Mouse (Mus musculus) brain, adult 2 months (tissue): ENCODE measurements around the gene Ap4m1.
A peak's percentile ranks its signal among the peaks of the same experiment; 100 is the strongest.
"Not testable (repeated sequence)": the region's sequence is repeated elsewhere in the genome, so short reads cannot be mapped to it uniquely, and the experiment has no call there.

Experiments
- DNase-seq: peaks from one replicate; pipeline ENCODE4 v3.0.0; 2011; ENCODE audit warnings: low read depth, low spot score

Ap4m1 gene

DNA sequence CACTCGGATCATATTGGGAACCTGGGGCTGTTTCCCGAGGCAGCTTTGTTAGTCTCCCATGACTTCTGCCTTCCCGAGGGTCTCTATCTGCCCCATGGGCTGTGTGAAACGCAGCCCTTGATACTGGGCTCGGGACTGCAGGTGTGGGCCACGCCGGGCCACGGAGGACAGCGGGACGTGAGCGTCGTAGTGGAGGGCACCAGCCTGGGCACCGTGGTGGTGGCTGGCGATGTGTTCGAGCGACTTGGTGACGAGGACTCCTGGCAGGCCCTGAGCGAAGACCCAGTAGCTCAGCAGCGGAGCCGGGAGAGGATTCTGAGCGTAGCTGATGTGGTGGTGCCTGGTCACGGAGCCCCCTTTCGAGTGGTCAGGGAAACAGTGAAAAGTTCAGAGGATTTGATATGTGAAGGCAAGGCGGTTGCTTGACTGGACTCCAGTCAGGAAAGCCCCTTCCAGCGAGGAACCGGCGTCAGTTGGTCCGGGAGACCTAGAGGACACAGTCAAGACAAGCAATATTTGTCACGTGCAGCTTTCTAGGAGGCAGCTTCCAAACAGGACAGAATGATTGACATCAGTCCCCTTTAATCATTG lies 23.0 kb downstream of the Ap4m1 start:
- DNase-seq = peak; percentile 66

DNA sequence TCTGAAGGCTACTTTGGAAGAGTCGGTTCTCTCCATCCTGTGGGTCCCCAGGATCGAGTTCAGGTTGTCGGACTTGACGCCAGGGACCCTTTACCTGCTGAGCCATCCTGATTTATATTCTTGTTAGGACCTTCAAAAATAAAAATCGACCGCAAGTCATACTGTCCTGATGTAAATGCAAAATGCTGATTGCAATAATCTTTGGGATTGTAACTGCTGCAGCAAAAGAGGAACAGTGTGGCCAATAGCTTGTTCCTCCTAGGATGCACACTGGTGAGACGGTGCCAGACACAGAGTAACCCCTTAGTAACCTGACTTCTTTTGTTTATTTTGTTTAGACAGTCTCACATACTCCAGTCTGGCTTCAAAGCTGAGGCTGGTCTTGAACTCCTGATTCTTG lies 23.7 kb downstream of the Ap4m1 start:
- DNase-seq = peak; percentile 22

DNA sequence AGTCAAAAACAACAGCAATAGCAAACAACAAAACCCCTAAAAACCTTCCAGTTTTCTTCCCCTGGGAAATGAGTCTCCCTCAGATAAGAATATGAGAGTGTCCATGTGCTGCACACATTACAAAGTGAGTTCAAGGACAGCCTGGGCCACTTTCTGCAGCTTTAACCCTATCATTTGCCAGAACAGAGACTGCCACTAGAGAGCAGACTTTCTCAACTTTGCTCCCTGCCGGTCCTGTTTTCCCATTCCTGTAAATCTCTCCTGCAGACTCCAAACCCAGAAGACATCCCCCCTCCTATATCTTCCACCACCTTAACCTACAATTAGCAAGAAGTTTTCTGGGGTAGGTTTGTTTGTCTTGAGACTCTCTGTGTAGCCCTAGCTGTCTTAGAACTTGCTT lies 27.8 kb downstream of the Ap4m1 start:
- peak; percentile 55 for DNase-seq

DNA sequence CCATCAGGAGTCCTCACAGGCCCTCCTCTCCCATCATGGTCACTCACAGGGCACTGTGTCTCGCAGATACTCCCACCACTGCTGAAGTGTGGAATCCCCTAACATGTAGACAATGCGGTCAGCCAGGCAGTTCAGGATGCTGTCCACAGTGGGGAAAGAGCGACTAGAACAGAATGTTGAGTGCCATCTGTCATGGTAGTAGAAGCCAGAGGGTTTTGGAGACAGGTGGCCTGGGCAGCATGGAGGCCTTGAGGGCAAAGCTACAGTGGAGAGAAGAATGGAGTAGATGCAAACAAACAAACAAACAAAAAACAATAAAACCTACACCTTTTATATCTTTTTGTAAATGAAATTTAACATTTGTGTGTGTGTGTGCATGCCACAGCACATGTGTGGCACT lies 30.3 kb downstream of the Ap4m1 start:
- DNase-seq = peak; percentile 45

DNA sequence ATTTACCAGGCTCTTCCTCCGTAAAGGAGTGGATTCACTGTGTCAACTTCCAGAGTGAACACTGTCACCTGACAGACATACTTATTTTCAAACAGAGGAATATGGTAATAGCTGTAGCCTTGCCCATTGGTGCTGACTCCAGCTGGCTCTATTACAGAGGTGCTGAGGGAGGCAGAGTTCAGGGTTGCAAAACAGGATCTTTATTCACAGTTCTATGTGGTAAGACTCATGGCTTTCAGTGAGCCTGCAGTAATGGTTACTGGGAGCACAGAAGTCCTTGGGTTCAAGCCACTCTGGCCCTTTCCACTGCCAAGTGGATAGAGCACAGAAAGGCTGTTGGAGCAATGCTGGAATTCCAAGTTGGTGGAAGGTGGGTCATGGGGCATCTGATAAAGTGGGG lies 35.5 kb downstream of the Ap4m1 start:
- DNase-seq = no peak

DNA sequence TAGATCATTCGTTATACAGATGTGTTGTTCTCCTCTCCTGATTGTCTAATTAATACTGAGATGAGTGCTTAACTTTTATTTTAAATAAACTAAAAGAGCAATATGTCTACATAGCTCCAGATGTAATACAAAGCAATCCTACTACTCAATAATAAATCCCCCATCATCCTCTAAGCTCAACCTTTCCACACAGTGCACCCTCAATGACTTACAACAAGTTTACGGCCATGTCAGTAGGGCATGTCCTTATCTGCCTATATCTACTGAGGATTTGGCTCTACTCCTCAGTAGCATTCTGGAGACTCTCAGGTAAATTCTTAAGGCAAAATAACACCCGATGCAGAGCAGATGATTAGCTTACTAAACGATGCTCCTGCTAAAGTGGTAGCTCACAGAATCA lies 36.1 kb downstream of the Ap4m1 start:
- DNase-seq = no peak

DNA sequence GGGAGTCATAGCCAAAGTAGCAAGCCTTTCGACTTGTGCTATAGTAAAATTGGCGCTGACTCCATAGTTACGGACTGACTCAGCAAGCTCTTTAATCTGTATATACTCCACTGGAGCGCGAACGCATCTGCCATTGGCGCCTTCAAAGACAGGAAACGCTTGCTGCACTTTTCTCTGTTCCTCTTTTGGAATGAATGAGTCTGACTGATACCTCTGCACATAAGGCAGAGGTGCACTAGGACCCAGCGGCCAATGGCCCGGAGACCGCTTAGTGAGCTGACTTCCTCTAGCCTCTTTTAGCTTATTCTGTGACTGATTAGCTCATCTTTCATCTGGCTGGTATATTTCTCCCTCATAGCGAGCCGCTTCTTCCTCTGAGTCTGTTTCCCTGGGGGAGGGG lies 44.8 kb downstream of the Ap4m1 start:
- DNase-seq = not testable (repeated sequence)

DNA sequence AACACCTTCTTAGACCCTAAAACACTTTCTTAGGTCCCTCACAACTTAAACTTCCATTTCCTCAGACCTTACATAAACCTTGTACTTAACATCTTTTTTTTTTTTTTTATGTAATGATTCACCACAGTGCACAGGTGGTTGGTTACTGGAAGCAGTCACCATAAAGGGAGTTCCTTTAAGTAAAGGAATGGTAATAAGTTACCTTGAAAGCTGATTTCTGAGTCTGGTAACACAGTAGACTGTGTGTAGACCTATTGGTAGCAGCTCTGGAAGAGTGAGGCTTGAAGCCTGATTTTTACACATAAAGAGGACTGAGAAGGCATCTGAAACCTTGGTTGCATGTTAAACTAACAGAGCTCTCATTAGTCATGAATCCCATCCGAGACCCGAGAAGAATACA lies 48.1 kb downstream of the Ap4m1 start:
- DNase-seq = no peak

DNA sequence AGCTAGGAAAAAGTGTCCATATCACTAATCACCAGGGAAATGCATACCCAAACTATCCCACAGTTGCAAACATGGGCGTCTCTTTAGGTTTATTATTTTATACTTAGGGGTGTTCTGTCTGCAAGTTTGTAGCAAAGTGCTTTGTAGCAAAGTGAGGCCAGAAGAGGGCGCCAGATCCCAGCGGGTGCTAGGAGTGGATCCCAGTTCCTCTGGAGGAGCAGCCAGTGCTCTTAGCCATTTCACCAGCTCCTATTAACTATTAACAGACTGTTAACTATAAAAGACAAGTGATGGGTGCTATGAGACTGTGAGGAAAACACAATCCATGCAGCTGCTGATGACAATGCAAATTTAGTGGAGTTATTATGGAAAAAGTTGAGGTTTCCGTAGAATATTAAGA lies 50.3 kb downstream of the Ap4m1 start:
- peak; percentile 81 for DNase-seq

DNA sequence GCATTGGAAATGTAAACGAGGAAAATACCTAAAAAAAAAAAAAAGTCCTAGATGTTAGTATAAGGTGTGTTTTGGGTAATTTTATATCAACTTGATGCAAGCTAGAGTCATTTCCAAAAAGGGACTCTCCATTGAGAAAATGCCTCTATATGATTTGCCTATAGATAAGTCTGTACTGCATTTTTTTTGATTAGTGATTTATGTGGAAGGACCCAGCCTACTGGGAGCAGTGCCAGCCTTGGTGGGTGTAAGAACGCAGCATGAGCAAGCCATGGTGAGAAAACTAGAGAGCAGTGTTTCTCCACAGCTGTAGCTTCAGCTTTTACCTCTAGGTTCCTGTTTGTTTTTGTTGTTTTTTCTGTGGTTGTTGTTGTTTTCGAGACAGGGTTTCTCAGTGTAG lies 51.5 kb downstream of the Ap4m1 start:
- peak; percentile 10 for DNase-seq

DNA sequence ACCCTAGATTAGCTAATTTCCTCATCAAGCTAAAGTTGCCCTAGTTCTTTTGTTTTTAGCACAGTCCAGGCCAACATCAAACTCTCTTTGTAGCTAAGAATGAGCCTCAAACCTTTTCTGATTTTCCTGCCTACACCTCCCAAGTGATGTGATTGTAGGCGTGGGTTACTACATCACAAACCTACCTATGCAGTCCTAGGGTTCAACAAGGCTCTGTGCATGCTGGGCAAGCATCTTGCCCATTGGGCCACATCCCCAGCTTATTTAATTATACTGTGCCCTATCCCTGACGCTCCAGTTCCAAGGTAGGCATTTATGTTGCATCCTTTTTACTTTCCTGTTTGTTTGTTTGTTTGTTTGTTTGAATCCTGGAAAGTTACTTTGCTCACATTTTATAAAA lies 53.9 kb downstream of the Ap4m1 start, which contains the start of gene Nxpe5:
Gene Nxpe5 (plus strand): TSS at position 199 of the 400 bp plus-strand sequence.
- DNase-seq = no peak

DNA sequence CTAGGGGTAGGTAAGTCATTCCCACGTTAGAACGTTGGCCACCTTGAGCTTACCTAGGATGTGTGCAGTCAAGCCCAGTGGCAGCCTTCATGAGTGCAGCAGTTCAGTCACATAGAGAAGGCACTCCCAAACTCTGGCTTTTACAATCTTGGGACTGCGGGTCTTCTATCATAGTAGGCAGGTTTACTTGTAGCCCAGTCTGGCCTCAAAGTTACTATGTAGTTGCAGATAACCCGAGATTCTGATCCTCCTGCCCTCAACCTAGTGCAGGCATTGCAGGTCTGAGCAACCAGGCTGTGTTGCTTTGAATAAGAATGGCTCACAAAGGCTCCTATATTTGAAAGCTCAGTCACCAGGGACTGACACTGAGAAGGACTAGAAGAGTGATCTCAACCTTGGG lies 54.7 kb downstream of the Ap4m1 start:
- no peak for DNase-seq

DNA sequence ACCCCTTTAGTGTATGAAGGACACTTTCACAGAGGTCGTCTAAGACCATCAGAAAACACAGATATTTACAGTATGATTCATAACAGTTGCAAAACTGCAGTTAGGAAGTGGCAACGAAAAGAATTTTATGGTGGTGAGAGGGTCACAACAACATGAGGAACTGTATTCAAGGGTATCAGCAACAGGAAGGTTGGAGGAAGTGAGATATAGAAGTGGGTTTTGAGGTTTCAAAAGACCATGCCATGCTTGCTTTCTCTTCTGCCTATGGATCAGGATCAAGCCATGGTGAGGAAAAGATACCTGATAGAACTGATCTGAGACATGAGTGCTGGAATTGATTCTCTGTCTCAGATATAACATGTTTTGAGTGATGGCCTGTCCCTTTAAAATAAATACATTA lies 55.6 kb downstream of the Ap4m1 start:
- no peak for DNase-seq

DNA sequence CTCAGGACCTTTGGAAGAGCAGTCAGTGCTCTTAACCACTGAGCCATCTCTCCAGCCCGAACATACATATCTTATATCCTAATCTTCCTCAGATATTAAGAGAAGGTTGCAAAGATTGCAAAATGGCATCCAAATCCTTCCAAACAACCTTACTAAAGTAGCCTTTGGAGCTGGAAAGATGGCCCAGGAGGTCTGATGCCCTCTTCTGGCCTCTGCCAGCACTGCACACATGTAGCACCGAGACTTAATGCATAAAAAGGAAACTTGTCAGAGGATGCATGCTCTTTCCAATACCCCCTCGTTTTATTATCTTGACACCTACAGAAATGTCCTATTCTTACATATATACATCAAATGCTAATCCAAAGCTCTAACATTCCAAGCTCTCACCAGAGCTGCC lies 56.2 kb downstream of the Ap4m1 start:
- DNase-seq = peak; percentile 16

DNA sequence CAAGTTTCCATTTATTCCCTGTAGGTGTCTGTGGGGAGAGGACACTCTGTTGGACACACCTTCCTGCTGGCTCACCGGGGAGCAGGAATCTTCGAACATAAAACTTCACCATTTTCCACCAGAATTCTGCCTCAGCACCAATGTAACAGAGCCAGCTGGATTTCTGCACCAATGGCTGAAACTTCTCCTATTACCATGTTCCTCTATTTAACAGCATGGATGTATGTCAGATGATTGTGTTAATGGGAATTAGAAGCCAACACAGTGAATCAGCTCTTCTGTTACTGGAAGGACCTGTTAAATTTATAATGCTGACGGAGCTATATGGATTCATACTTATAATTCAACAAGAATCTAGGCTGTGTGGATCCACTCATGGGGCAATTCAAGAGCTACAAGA lies 57.7 kb downstream of the Ap4m1 start:
- DNase-seq = no peak
